Mouse (Mus musculus) cerebellum, adult 9-11 months (tissue): ENCODE measurements around the gene Gm17728.
"Not testable (repeated sequence)": the region's sequence is repeated elsewhere in the genome, so short reads cannot be mapped to it uniquely, and the experiment has no call there.

Source experiments
- DNase-seq: peaks from one replicate; pipeline ENCODE4 v3.0.0; 2022

The Gm17728 gene

DNA sequence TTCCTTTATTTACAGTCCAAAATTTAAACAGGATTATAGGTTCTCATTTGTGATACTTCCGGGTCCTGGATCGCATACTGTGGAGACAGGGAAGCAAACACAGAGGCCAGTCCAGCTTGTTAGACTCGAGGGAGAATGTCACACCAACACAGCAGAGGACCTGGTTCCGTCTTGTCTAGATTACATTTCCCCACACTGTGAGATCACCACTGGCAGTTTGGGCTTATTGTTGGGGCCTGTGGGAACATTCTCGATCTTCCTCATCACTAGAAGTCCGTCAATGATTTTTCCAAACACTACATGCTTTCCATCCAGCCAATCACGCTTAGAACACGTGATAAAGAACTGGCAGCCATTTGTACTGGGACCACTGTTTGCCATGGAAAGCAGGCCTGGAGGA is at the start of gene Gm17728:
TSS of gene Gm17728 (plus strand) at position 301 of the 400 bp plus-strand sequence.
- DNase-seq, result not testable (repeated sequence)

DNA sequence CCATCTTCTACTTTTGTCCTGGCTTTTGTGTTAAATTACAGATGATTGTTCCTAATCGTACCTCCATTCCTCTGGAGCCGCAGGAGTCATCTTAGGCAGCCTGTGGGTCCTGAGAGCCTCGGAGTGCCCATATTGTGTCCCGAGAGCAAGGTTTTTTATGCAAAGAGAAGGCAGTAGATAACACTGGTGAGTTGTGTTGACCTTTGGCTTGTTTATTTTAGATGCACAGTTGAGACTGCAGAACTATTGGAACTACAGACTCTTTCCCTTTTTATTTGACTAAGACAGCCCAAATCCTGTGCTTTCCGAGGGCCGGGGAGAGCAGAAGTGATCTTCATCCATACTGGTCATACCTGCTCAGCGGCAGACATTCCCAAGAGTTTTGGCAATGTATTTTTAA is 24.4 kb upstream of the Gm17728 start:
- no peak for DNase-seq

DNA sequence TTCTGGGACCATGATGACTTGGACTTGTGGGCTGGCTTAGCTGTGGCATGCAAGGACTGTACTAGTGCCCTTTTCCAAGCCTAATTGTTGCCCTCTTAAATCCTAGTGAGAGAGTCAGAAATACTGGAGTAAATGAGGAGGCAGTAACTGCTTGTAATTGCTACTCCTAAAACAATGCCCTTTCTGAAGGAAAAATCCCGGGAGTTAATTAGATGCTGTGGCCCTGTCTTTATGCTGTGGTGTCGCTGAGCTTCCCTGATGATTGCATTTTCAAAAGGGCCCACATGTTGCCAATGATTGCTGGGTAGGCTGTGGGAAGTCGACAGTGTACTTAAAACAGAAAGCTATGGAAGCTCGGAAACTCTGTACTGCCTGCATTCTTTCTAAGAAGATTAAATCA is 23.3 kb upstream of the Gm17728 start:
- no peak for DNase-seq

- DNase-seq, result no peak
Measured at GRCm38 (mm10) chr17:9403991-9404390, 17.9 kb upstream of the Gm17728 start.

DNA sequence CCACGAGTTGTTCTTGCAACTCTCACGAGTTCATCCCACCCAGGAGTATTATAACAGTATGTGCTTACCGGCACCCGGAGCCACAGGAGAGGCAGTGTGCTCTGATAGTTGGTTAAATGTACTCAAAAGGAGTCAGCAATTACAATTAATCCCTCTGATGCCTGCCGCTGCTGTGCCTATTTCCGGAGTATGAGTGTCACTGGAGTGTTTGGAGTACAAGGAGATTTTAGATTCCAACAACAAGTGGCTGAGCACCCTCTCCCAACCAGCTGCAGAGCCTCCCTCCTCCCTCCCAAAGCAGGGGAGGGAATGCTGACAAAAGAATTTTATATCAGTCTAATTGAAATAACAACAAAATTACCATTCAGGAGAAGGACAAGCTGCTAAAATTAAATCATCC is 14.2 kb upstream of the Gm17728 start:
- DNase-seq, result no peak

DNA sequence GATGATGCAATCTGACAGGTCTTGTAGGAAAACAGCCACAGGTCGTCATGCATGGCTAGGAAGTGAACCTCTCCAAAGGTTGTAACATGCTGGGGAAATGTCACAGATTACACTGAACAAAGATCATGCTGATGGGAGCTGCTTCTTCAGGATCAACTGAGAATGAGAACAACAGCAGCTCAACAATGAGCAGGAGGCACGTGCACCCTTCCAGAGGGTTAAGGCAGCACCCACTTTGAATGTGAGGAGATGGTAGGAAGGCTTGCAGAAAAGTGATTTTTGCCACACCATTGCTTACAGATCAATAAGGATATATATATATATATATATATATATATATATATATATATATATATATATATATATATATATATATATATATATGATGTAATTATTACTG is 2.8 kb upstream of the Gm17728 start:
- DNase-seq, result no peak

DNA sequence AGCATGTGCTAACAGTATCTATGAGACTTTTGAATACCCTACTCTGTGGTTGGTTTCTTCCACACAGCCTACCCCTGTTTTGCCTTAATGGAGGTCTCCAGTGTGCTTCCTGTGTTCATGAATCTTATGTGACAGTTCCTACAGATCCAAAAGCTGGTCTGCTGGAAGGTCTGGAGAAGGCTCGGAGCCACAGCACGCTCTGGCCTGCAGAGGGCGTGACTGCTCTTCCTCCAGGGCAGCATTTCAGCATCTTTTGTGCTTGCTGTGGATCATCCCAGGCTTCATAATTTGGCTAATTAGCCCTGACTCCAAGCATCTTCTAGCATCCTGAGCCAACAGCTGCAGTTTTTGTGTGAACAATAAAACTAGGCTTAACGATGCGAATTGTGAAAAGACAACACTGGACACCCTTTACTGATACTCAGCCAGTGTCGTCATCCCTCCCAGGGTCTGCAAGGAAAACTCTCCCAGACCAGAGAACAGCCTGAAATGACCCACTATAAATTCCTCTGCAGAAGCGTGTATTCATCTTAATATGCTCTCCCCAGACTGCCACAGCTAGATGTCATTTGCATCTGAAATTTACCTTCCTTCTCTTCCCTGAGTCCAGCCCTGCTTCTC is 6.6 kb downstream of the Gm17728 start:
- DNase-seq, result peak; percentile 20

DNA sequence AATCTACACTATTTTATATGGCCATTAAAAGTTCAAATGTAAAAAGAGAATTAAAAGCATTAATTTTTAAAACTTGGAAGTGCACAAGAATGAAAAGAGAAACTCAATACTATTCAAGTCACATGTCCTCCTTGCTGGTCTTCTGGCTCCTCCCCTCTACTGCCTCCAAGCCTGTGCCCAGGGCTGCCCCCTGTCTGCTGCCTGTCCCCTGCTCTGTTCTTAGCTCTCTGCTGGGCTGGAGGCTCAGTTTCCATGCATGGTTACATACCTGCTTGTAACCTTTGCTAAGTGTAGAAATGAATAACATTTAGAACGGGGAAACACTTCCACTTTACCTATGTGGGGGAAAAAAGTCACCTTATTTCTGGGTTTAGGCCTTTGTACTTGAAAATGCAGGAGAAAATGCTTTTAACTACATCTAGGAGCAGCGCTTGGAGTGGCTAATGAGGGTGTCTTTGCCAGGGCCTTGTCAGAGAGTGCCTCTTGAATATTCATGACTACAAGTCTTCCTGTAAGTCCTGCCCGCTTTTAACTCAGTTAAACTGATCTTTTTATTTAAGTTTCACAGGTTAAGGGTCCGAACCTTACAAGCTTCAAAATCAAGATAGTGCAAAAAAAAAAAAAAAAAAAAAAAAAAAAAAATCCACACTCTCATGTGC is 18.3 kb downstream of the Gm17728 start:
- DNase-seq, result no peak

DNA sequence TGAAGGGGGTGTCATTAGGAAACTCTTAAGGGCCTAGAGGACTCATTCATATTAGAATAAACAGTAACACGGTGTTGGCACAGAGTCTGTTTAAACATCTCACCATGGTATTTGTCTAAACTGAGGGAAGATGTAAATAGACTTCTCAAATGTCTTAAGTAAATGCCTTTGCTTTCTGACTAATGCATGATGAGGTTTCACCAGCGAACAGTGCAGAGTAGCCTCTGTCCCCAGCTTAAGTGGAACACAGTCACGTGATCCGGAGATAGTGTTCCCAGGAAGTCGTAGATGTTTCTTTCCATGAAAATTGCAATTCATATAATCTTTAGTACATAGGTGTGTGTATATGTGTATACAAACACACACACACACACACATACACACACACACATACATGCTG is 34.5 kb downstream of the Gm17728 start:
- no peak for DNase-seq

GRCm38 (mm10) chr17:9460904-9461303 is 39.0 kb downstream of the Gm17728 start:
- DNase-seq, result no peak
